Mouse (Mus musculus): ENCODE data around the gene Mthfd1l. TPM values are rescaled to one million over a fixed set of nuclear protein-coding genes. Genes with fewer than 3 reads are reported as not detected.

Mthfd1l gene
- polyA plus RNA-seq, 1 experiment from 2014 or later = 19.5 TPM

DNA sequence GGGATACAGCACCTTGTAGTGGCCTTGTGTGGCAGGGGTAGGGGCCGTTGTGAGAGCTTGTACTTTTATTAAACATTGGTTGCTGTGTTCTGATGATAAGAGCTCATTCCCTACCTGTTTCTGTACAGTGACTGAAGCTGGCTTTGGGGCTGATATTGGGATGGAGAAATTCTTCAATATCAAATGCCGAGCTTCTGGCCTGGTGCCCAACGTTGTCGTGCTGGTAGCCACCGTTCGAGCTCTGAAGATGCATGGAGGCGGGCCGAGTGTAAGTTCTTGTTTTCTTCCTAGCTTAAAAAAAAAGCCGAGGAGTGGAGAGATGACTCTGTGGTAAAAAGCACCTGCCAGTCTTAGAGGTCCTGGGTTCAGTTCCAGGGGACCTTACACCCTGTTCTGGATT is 110.7 kb downstream of the Mthfd1l start:
- Histone ChIP-seq H3K4me3 (no peak overlapping the region), H3K9me3 (replicated peaks) (no peaks in the 10 kb centered on the region), H3K4me1 (no peaks in the 10 kb centered on the region), H3K27me3 (ENCODE audit: low read depth, poor library complexity, severe bottlenecking) (no peaks in the 10 kb centered on the region), H3K36me3 (peaks cover 8% of the 10 kb centered on the region), H3K27ac (no peak overlapping the region)
- no peak for DNase-seq (ENCODE audit: low spot score)
- 94% methylated on average over 9 of the region's 9 CpGs for WGBS

DNA sequence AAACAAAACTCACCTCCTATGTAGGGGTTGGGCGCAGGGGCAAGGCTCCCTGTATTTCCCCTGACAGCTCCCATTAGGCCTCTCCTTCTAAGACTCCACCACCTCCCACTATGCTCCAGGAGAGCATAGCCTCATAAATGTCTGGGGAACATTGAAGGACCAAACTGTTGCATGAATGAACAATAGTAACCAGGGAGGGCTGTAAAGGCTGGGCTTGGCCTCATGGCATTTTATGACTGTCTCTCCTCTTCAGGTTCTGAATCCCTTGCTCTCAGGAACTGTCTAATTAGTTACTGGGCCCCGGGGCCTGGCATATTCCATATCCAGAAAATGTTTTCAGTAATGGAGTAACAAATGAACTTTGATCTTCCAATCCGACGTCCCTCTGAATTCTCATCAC is 112.0 kb downstream of the Mthfd1l start:
- WGBS = 87% methylated on average over 4 of the region's 4 CpGs
- no peak overlapping the region for H3K4me3 ChIP-seq
- H3K27ac ChIP-seq = no peak overlapping the region
- no peaks in the 10 kb centered on the region for H3K9me3 ChIP-seq (replicated peaks)
- H3K27me3 ChIP-seq (ENCODE audit: low read depth, poor library complexity, severe bottlenecking) = no peaks in the 10 kb centered on the region
- no peaks in the 10 kb centered on the region for H3K4me1 ChIP-seq
- peaks cover 15% of the 10 kb centered on the region for H3K36me3 ChIP-seq
- no peak for DNase-seq (ENCODE audit: low spot score)

DNA sequence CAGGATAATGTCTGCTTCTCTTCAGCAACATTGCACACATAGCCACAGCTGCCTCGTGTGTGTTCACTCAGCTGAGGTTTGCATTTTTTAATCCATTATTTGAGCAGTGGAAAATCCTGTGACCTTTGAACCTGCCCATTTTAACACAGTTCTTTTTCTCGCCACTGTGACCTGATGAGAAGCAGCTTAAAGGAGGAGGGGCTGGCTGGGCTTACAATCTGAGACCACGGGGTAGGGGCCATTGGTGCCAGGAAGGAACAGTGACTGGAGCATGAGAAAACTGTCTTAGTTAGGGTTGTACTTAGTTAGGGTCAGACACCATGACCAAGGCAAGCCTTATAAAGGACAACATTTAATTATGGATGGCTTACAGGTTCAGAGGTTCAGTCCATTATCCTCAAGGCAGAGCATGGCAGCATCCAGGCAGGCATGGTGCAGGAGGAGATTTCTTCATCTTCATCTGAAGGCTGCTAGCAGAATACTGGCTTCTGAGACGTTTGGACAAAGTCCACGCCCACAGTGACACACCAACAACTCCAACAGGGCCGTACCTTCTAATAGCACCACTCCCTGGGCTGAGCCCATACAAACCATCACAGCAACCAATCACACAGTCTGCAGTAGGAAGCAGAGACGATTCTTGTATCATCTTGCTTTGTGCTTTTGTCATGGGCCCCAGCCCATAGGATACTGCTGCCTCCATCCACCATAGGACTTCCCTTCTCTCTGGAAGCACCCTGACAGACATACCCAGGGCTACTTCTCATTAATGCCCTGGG is 112.6 kb downstream of the Mthfd1l start:
- WGBS = 82% methylated on average over 7 of the region's 7 CpGs
- no peak overlapping the region for H3K27ac ChIP-seq
- no peak overlapping the region for H3K4me3 ChIP-seq
- H3K4me1 ChIP-seq = no peaks in the 10 kb centered on the region
- H3K27me3 ChIP-seq (ENCODE audit: low read depth, poor library complexity, severe bottlenecking) = no peaks in the 10 kb centered on the region
- peaks cover 21% of the 10 kb centered on the region for H3K36me3 ChIP-seq
- DNase-seq (ENCODE audit: low spot score) = no peak
- H3K9me3 ChIP-seq (replicated peaks) = no peaks in the 10 kb centered on the region

DNA sequence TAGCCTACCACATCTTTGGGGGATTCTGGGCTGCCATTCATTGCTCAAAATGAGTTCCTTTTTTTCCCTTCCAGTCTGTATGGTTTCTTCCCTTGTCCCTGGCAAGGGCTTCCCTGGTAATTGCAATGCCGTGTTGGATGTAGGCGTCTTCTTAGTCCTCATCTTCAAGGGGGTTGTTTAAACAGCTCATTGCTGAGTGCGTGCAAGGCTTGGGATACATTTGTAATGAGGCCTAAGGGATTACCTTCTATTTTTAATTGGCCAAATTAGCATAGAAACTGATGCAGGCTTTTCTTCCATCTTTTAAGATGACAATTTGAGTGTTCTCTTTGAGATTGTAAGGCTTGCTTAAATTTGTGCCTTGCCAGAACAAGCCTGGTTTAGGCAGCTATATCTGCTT is 114.6 kb downstream of the Mthfd1l start:
- Histone ChIP-seq H3K27ac (no peak overlapping the region), H3K9me3 (replicated peaks) (no peaks in the 10 kb centered on the region), H3K27me3 (ENCODE audit: low read depth, poor library complexity, severe bottlenecking) (no peaks in the 10 kb centered on the region), H3K4me1 (no peaks in the 10 kb centered on the region), H3K36me3 (peaks cover 31% of the 10 kb centered on the region), H3K4me3 (no peak overlapping the region)
- DNase-seq (ENCODE audit: low spot score) = no peak
- 89% methylated on average over 3 of the region's 3 CpGs for WGBS

DNA sequence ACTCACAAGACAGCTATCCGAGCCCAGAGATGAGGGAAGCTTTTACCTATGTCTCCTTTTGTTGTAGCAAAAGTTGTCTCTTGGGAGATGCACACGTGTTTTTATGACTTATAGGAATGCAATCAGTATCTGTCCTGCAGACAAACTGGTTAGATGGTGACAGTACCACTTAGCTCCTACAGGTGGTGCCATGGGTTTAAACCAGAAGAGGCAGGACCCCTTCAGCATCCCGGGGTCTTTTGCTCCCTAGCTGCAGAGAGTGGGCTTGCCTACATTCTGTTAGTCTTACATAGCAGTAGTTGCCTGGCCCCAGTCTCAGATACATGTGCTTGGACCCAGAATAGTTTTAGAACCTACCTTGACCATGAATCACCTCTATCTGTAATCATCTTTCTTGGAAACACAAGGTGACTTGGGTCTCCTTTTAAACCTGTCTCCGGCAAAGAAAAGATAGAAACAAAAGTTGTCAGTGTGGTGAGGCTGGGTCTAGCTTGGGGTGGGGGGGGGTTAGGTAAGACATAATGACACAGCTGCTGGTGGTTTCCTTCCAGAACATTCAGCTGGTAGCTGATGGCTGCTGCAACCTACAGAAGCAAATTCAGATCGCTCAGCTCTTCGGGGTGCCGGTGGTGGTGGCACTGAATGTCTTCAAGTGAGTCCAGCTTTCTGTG is 116.0 kb downstream of the Mthfd1l start:
- DNase-seq (ENCODE audit: low spot score) = no peak
- no peaks in the 10 kb centered on the region for H3K9me3 ChIP-seq (replicated peaks)
- no peak overlapping the region for H3K27ac ChIP-seq
- H3K4me3 ChIP-seq = no peak overlapping the region
- peaks cover 35% of the 10 kb centered on the region for H3K36me3 ChIP-seq
- no peaks in the 10 kb centered on the region for H3K4me1 ChIP-seq
- no peaks in the 10 kb centered on the region for H3K27me3 ChIP-seq (ENCODE audit: low read depth, poor library complexity, severe bottlenecking)
- 82% methylated on average over 7 of the region's 7 CpGs for WGBS

DNA sequence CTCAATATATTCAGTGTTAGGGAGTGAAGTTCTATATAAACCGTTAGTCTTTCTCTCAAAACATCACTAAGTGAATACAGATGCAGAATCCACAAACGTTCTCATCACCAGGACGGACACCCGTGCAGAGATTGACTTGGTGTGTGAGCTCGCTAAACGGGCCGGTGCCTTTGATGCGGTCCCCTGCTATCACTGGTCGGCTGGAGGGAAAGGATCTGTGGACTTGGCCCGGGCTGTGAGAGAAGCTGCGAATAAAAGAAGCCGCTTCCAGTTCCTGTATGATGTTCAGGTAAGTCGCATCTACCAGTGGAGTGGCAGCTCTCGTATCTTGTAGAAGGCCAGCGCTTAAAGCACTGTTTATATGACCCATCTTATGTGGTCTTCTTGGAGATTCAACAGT is 117.0 kb downstream of the Mthfd1l start:
- H3K27me3 ChIP-seq (ENCODE audit: low read depth, poor library complexity, severe bottlenecking) = no peaks in the 10 kb centered on the region
- H3K27ac ChIP-seq = no peak overlapping the region
- no peak for DNase-seq (ENCODE audit: low spot score)
- no peak overlapping the region for H3K4me3 ChIP-seq
- no peaks in the 10 kb centered on the region for H3K4me1 ChIP-seq
- WGBS = 92% methylated on average over 15 of the region's 15 CpGs
- H3K36me3 ChIP-seq = peaks cover 33% of the 10 kb centered on the region
- no peaks in the 10 kb centered on the region for H3K9me3 ChIP-seq (replicated peaks)

DNA sequence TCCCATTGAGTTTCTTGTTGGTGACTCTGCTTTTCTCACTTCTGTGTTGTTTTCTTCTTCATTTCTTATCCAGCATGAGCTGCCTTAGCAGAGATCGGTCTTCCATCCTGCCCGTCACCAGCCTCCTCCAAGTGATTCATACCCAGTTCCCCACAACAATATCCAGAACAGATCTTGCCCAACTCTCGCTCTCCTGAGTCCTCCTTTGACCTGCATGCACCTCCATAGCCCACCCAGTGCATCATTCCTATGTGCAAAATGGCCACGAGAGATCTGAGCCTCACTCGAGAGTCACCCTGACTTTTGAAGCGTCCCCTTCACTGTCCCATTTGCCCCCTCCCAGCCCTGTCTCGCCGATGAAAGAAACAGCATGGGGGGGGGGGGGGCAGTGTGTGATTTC is 120.1 kb downstream of the Mthfd1l start:
- H3K36me3 ChIP-seq = peaks cover 44% of the 10 kb centered on the region
- H3K4me3 ChIP-seq = no peak overlapping the region
- WGBS = 94% methylated on average over 8 of the region's 8 CpGs
- no peaks in the 10 kb centered on the region for H3K9me3 ChIP-seq (replicated peaks)
- no peaks in the 10 kb centered on the region for H3K4me1 ChIP-seq
- no peaks in the 10 kb centered on the region for H3K27me3 ChIP-seq (ENCODE audit: low read depth, poor library complexity, severe bottlenecking)
- no peak for DNase-seq (ENCODE audit: low spot score)
- no peak overlapping the region for H3K27ac ChIP-seq

DNA sequence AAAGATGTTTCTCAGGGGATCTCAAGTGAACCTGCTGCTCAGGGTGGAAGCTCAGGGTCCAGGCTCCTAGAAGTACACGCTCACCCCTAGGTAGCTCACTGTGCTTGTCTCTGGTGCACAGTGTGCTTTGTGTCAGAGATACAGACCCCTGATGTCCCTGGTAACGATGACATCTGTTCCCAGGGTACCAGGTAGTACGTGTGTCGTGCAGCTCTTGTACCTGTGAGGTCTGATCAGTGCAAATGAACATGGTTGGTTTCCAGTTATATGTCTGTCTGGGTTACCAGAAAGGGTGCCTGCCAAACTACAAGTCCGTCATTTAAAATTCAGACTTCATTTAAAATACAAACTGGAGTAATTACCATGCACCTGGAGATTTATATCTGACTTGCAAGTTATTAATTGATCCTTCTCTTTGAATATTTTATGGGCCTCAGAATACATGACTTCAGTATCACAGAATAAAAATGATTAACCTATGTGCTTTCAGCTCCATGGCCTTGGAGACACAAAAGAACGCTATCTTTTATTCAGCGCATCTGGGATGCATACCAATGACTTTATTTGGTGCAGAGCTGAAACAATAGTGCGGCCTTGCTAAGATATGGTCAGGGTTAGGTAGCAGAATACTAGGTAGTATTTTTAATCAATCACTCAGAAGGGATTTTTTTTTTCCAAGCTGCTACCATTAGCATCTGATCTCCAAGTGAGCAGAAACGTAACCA is 121.3 kb downstream of the Mthfd1l start:
- H3K9me3 ChIP-seq (replicated peaks) = no peaks in the 10 kb centered on the region
- WGBS = 96% methylated on average over 9 of the region's 9 CpGs
- H3K36me3 ChIP-seq = peaks cover 38% of the 10 kb centered on the region
- no peak overlapping the region for H3K27ac ChIP-seq
- H3K4me3 ChIP-seq = no peak overlapping the region
- H3K4me1 ChIP-seq = no peaks in the 10 kb centered on the region
- no peak for DNase-seq (ENCODE audit: low spot score)
- no peaks in the 10 kb centered on the region for H3K27me3 ChIP-seq (ENCODE audit: low read depth, poor library complexity, severe bottlenecking)

DNA sequence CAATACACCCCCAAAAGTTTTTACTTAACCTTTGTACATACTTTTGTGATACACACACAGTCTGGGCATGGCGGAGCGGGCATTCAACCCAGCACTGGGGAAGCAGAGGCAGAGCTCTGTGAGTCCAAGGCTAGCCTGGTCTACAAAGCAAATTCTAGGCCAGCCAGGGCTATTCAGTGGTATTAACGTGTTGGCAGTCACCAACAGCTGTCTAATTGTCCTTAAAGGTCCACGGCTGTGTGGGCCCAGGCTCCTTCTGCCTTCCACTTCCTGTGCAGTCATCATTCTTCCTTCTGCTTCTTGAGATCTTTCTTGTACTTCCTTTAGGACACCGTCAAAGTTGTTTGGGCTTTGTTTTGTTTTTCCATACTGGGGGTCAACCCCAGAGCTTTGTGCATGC is 123.2 kb downstream of the Mthfd1l start:
- Histone ChIP-seq H3K4me3 (no peak overlapping the region), H3K27me3 (ENCODE audit: low read depth, poor library complexity, severe bottlenecking) (no peaks in the 10 kb centered on the region), H3K9me3 (replicated peaks) (no peaks in the 10 kb centered on the region), H3K27ac (no peak overlapping the region), H3K36me3 (peaks cover 24% of the 10 kb centered on the region), H3K4me1 (no peaks in the 10 kb centered on the region)
- WGBS = 86% methylated on average over 5 of the region's 5 CpGs
- no peak for DNase-seq (ENCODE audit: low spot score)

DNA sequence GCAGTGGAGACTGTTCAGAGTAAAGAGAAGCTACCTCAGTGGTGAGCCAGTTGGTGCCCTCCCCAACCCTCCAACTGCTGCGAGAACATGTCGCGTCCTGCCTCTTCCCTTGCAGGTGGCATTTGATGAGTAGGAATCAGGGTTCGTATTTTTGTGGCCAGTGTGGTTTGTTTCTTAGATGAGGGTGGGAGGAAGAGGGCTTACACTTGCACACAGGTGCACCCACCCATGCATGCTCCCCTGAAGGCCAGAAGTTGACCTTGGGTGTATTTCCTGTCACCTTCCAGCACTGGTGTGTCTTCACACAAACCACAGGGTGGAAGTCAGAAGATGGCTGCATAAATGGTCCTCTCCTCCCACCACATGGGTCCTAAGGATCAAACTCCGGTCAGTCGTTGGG is 127.1 kb downstream of the Mthfd1l start:
- no peak for DNase-seq (ENCODE audit: low spot score)
- Histone ChIP-seq H3K4me1 (no peaks in the 10 kb centered on the region), H3K9me3 (replicated peaks) (no peaks in the 10 kb centered on the region), H3K27me3 (ENCODE audit: low read depth, poor library complexity, severe bottlenecking) (no peaks in the 10 kb centered on the region), H3K27ac (no peak overlapping the region), H3K4me3 (no peak overlapping the region), H3K36me3 (peaks cover 25% of the 10 kb centered on the region)
- WGBS = 96% methylated on average over 6 of the region's 6 CpGs

DNA sequence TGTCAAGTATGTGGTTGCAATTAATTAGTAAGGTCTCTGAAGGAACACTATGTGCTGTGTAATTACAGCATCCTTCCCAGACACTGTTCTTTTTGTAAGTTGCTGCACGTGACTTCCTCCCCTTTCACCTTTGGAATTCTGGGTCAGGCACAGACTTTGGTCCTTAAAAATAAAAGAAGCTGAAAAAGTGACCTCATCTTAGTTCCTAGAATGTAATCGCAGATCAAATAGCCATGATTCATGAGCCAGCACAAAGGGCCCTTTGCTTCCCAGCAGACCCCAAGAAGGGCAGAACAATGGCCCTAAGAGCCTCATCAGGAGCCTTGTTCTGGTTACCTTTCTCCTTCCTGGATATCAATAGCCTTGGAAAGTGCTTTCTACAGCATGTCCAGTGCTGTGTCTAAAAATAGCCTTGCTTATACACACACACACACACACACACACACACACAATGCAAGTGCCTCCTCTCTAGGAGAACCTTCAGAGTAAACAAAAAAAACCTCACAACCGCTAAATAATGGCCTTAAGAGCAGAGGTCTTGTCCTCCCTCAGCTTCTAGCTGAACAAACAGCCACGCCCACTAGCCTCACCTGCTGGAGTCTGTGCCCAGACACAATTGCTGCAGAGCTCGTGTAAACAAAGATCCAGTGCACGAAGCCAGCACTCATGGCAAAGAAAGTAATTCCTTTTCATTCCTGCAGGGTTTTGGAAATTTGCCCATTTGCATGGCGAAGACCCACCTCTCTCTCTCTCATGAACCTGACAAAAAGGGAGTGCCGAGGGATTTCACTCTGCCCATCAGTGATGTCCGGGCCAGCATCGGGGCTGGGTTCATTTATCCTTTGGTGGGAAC is 133.0 kb downstream of the Mthfd1l start:
- 80% methylated on average over 10 of the region's 10 CpGs for WGBS
- Histone ChIP-seq H3K4me3 (no peak overlapping the region), H3K9me3 (replicated peaks) (no peaks in the 10 kb centered on the region), H3K27me3 (ENCODE audit: low read depth, poor library complexity, severe bottlenecking) (no peaks in the 10 kb centered on the region), H3K36me3 (peaks cover 19% of the 10 kb centered on the region), H3K27ac (peak overlapping the region; percentile 17; the same call in 1 of the 2 replicates), H3K4me1 (peaks cover 14% of the 10 kb centered on the region)
- no peak for DNase-seq (ENCODE audit: low spot score)

DNA sequence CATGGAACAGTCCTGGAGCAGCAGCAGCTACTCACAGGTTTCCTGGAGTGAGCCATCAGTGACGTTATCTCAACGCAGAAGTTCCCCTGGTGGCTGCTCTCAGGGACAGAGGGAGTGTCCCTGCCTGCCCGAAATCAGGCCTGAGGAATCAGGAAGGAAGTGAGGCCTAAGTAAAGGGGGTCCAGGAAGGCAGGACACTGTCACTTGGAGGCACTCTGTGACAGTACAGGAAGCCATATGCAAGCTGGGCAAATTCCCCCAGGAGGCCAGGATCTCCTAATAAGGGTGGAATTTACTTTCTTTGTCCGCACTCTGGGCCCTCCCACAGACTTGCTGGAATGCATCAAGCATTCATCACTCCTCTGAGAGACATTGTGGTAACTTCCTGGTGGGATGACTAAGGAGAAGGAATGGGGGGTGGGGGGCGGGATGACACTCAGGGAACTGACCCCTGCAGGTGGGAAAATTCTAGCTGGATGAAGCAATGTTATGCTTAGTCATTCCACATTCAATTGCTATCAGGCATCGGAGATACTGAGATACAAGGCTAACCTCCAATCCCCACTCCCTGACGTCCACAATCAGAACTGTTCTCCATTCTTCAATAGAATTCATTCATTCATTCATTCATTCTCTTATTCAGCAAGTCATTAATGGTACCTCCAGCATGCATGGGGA is 134.9 kb downstream of the Mthfd1l start:
- H3K27me3 ChIP-seq (ENCODE audit: low read depth, poor library complexity, severe bottlenecking) = no peaks in the 10 kb centered on the region
- H3K9me3 ChIP-seq (replicated peaks) = no peaks in the 10 kb centered on the region
- no peak overlapping the region for H3K4me3 ChIP-seq
- 47% methylated on average over 7 of the region's 7 CpGs for WGBS
- H3K27ac ChIP-seq = peak overlapping the region; percentile 62; the same call in 1 of the 2 replicates
- H3K36me3 ChIP-seq = peaks cover 19% of the 10 kb centered on the region
- DNase-seq (ENCODE audit: low spot score) = no peak
- H3K4me1 ChIP-seq = peaks cover 14% of the 10 kb centered on the region

All from limb, embryonic 10.5 days (tissue).